Mouse (Mus musculus) kidney, embryonic 16.5 days (tissue): ENCODE data around the gene Traf2. TPM values are rescaled to one million over a fixed set of nuclear protein-coding genes. Genes with fewer than 3 reads are reported as not detected.

Source experiments
- ATAC-seq: fragments of 200-750 bp; cut with Nextera tagmentation; 2 replicates; pipeline ENCODE4 v1.8.0; 2017; ENCODE audit warnings: moderate TSS enrichment; ENCODE audit not compliant: low FRiP score, low TSS enrichment
- H3K27ac ChIP-seq: fragments of 300-500 bp; sonication (generic); 2 replicates; pipeline ENCODE4 v1.5.1; 2014; ENCODE audit warnings: low read length
- H3K27me3 ChIP-seq: fragments of 300-500 bp; sonication (generic); 2 replicates; pipeline ENCODE4 v1.6.1; 2014; ENCODE audit warnings: low read length, control low read depth, mixed read lengths; ENCODE audit not compliant: insufficient read depth
- H3K36me3 ChIP-seq: fragments of 300-500 bp; sonication (generic); 2 replicates; pipeline ENCODE4 v1.6.1; 2014; ENCODE audit warnings: low read length, control low read depth, mixed read lengths; ENCODE audit not compliant: insufficient read depth
- H3K4me1 ChIP-seq: fragments of 300-500 bp; sonication (generic); 2 replicates; pipeline ENCODE4 v1.6.1; 2014; ENCODE audit warnings: low read length, control low read depth, mixed read lengths; ENCODE audit not compliant: insufficient read depth
- H3K4me2 ChIP-seq: fragments of 300-500 bp; sonication (generic); replicated peaks from 2 replicates; pipeline ENCODE4 v1.6.1; 2014; ENCODE audit warnings: low read depth, low read length
- H3K4me3 ChIP-seq: fragments of 300-500 bp; sonication (generic); 2 replicates; pipeline ENCODE4 v1.5.1; 2014; ENCODE audit warnings: mild to moderate bottlenecking, low read length
- H3K9ac ChIP-seq: fragments of 300-500 bp; sonication (generic); replicated peaks from 2 replicates; pipeline ENCODE4 v1.6.1; 2014; ENCODE audit warnings: low read length
- H3K9me3 ChIP-seq: fragments of 300-500 bp; sonication (generic); 2 replicates; pipeline ENCODE4 v1.6.1; 2016; ENCODE audit warnings: low read length, control low read depth
- WGBS: fragments of 180-500 bp; shearing (Covaris S2); extraction: QIAGEN DNeasy Blood & Tissue Kit; methylation state at CpG from one replicate; pipeline ENCODE4 v1.1.7; 2014; 5-methylcytosine and 5-hydroxymethylcytosine counted together
- polyA plus RNA-seq: library from polyadenylated mRNA; unstranded; fragments of >200 nt; fragmentation: Nextera tagmentation; extraction: Ambion mirVana; gene quantifications from 2 replicates; pipeline ENCODE4 v1.2.1, GENCODE M21; 2015

Gene Traf2
- polyA plus RNA-seq, 1 experiment from 2014 or later, result 43.6 TPM

GRCm38 (mm10) chr2:25526510-25527302 lies 20.0 kb downstream of the Traf2 start:
- WGBS, result 86% methylated on average over 9 of the region's 9 CpGs
- no peak for ATAC-seq

GRCm38 (mm10) chr2:25509912-25510311 lies 36.8 kb downstream of the Traf2 start:
- ATAC-seq, result no peak
- Histone ChIP-seq H3K9ac (no peak overlapping the region), H3K4me3 (no peak overlapping the region), H3K27me3 (no peaks in the 10 kb centered on the region), H3K27ac (no peak overlapping the region), H3K4me1 (no peaks in the 10 kb centered on the region), H3K9me3 (no peaks in the 10 kb centered on the region), H3K36me3 (peaks cover 5% of the 10 kb centered on the region; the same call in 1 of the 2 replicates), H3K4me2 (no peak overlapping the region)
- WGBS, result 69% methylated on average over 3 of the region's 3 CpGs

More at GRCm38 (mm10) chr2:25526510-25527302, 20.0 kb downstream of the Traf2 start:
- H3K4me2 ChIP-seq, result no peak overlapping the region
- no peaks in the 10 kb centered on the region for H3K9me3 ChIP-seq
- no peaks in the 10 kb centered on the region for H3K4me1 ChIP-seq
- peaks cover 80% of the 10 kb centered on the region for H3K36me3 ChIP-seq
- no peak overlapping the region for H3K4me3 ChIP-seq
- H3K27me3 ChIP-seq, result no peaks in the 10 kb centered on the region
- H3K9ac ChIP-seq, result no peak overlapping the region
- no peak overlapping the region for H3K27ac ChIP-seq

GRCm38 (mm10) chr2:25506964-25507363 lies 39.8 kb downstream of the Traf2 start:
- WGBS, result 35% methylated on average over 5 of the region's 5 CpGs
- Histone ChIP-seq H3K4me3 (no peak overlapping the region), H3K4me2 (no peak overlapping the region), H3K4me1 (peaks cover 3% of the 10 kb centered on the region), H3K9me3 (no peaks in the 10 kb centered on the region), H3K9ac (no peak overlapping the region), H3K27me3 (no peaks in the 10 kb centered on the region), H3K36me3 (peaks cover 24% of the 10 kb centered on the region), H3K27ac (no peak overlapping the region)
- ATAC-seq, result peak; percentile 60; the same call in 1 of the 2 replicates

- Histone ChIP-seq H3K27me3 (no peaks in the 10 kb centered on the region), H3K4me1 (peaks cover 11% of the 10 kb centered on the region), H3K4me3 (no peak overlapping the region), H3K9me3 (no peaks in the 10 kb centered on the region), H3K4me2 (no peak overlapping the region), H3K9ac (no peak overlapping the region), H3K36me3 (peaks cover 24% of the 10 kb centered on the region), H3K27ac (no peak overlapping the region)
- ATAC-seq, result no peak
- WGBS, result 95% methylated on average over 4 of the region's 4 CpGs
These were observed 40.9 kb downstream of the Traf2 start for GRCm38 (mm10) chr2:25505860-25506259.

GRCm38 (mm10) chr2:25505000-25505399 lies 41.7 kb downstream of the Traf2 start:
- Histone ChIP-seq H3K9me3 (no peaks in the 10 kb centered on the region), H3K27me3 (no peaks in the 10 kb centered on the region), H3K9ac (no peak overlapping the region), H3K4me2 (no peak overlapping the region), H3K36me3 (peaks cover 24% of the 10 kb centered on the region), H3K4me3 (no peak overlapping the region), H3K27ac (no peak overlapping the region), H3K4me1 (peaks cover 14% of the 10 kb centered on the region)
- 89% methylated on average over 1 of the region's 1 CpGs for WGBS
- ATAC-seq, result no peak

- H3K36me3 ChIP-seq, result peaks cover 24% of the 10 kb centered on the region
- no peaks in the 10 kb centered on the region for H3K27me3 ChIP-seq
- H3K4me3 ChIP-seq, result no peak overlapping the region
- 96% methylated on average over 15 of the region's 19 CpGs for WGBS
- ATAC-seq, result no peak
- H3K27ac ChIP-seq, result no peak overlapping the region
- peaks cover 14% of the 10 kb centered on the region for H3K4me1 ChIP-seq
- no peak overlapping the region for H3K4me2 ChIP-seq
- no peaks in the 10 kb centered on the region for H3K9me3 ChIP-seq
- H3K9ac ChIP-seq, result no peak overlapping the region
These were observed 42.2 kb downstream of the Traf2 start for GRCm38 (mm10) chr2:25504538-25504937.

GRCm38 (mm10) chr2:25502726-25503125 lies 44.0 kb downstream of the Traf2 start:
- 81% methylated on average over 3 of the region's 3 CpGs for WGBS
- H3K4me3 ChIP-seq, result no peak overlapping the region
- no peak overlapping the region for H3K27ac ChIP-seq
- no peak overlapping the region for H3K4me2 ChIP-seq
- no peak overlapping the region for H3K9ac ChIP-seq
- peaks cover 14% of the 10 kb centered on the region for H3K4me1 ChIP-seq
- H3K9me3 ChIP-seq, result no peaks in the 10 kb centered on the region
- no peaks in the 10 kb centered on the region for H3K27me3 ChIP-seq
- peaks cover 24% of the 10 kb centered on the region for H3K36me3 ChIP-seq
- ATAC-seq, result no peak

GRCm38 (mm10) chr2:25501593-25502486 lies 44.9 kb downstream of the Traf2 start, which contains the start of gene C8g:
TSS of gene C8g (minus strand) at chr2:25501719.
- peak within 1 kb of the TSS; percentile 86 for H3K27ac ChIP-seq
- H3K36me3 ChIP-seq, result peaks cover 24% of the 10 kb centered on the region
- peak within 1 kb of the TSS; percentile 94 for H3K4me2 ChIP-seq
- no peaks in the 10 kb centered on the region for H3K9me3 ChIP-seq
- peak within 1 kb of the TSS; percentile 87 for H3K4me3 ChIP-seq
- H3K9ac ChIP-seq, result peak within 1 kb of the TSS; percentile 98
- WGBS, result 73% methylated on average over 19 of the region's 20 CpGs
- no peaks in the 10 kb centered on the region for H3K27me3 ChIP-seq
- peaks cover 14% of the 10 kb centered on the region for H3K4me1 ChIP-seq
- no peak for ATAC-seq

GRCm38 (mm10) chr2:25500576-25501405 lies 45.9 kb downstream of the Traf2 start, which contains the start of gene Fbxw5:
TSS of gene Fbxw5 (plus strand) at chr2:25500750.
- H3K4me3 ChIP-seq, result peak within 1 kb of the TSS; percentile 87
- peak; percentile 84 for ATAC-seq
- under 1% methylated on average over 44 of the region's 44 CpGs for WGBS
- H3K36me3 ChIP-seq, result peaks cover 24% of the 10 kb centered on the region
- peak within 1 kb of the TSS; percentile 94 for H3K4me2 ChIP-seq
- H3K9me3 ChIP-seq, result no peaks in the 10 kb centered on the region
- H3K9ac ChIP-seq, result peak within 1 kb of the TSS; percentile 98
- peaks cover 14% of the 10 kb centered on the region for H3K4me1 ChIP-seq
- no peaks in the 10 kb centered on the region for H3K27me3 ChIP-seq
- H3K27ac ChIP-seq, result peak within 1 kb of the TSS; percentile 86
